Mouse (Mus musculus): ENCODE data around the gene Hopx. TPM values are rescaled to one million over a fixed set of nuclear protein-coding genes. Genes with fewer than 3 reads are reported as not detected.

Hopx gene
- polyA plus RNA-seq, 1 experiment: 26.1 TPM

DNA sequence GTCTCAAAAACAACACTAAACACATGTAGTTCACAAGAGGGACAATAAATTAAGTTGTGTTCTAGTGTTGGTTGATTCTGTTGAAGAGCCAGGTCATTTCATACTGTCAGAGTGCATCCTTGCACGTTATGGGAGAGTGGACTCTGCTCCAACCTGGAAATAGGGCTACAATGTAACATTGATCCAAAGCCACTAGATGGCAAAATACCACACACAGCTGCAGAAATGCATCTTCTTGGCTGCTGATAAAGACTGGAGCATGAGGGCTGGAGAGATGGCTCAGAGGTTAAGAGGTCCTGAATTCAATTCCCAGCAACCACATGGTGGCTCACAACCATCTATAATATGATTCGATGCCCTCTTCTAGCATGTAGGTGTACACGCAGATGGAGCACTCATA lies 43.3 kb downstream of the Hopx start:
- 83% methylated on average over 3 of the region's 3 CpGs for WGBS
- Histone ChIP-seq H3K36me3 (ENCODE audit: control insufficient read depth, insufficient read depth, low read length) (no peaks in the 10 kb centered on the region), H3K27ac (ENCODE audit: control insufficient read depth, insufficient read depth, low read length) (no peak overlapping the region), H3K4me3 (ENCODE audit: control insufficient read depth, insufficient read depth, low read length) (no peak overlapping the region), H3K4me1 (replicated peaks; ENCODE audit: control insufficient read depth, insufficient read depth, low read length) (no peaks in the 10 kb centered on the region), H3K27me3 (ENCODE audit: control insufficient read depth, insufficient read depth, low read length) (no peaks in the 10 kb centered on the region)
- no peak for DNase-seq
- TF ChIP-seq POLR2A (IDR thresholded peaks at IDR 0.05; ENCODE audit: control insufficient read depth, extremely low read depth, insufficient read depth, low read length, poor library complexity) (no peak), CTCF (IDR thresholded peaks at IDR 0.05; ENCODE audit: borderline replicate concordance, control insufficient read depth, extremely low read depth, insufficient read depth, low read length, poor library complexity) (no peak)

DNA sequence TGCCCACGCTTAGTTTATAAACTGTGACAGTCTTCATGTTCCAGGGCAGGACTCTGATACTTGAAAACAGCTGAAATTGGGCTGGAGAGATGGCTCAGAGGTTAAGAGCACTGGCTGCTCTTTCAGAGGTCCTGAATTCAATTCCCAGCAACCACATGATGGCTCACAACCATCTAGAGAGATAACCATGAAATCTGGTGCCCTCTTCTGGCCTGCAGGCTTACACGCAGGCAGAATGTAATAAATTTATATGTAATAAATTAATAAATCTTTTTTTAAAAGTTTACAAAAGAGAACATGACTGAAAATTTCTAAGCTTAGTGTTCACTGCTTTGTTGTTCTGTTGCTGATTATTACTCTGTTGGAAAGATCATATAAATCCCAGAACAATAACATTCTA lies 43.9 kb downstream of the Hopx start:
- no peaks in the 10 kb centered on the region for H3K36me3 ChIP-seq (ENCODE audit: control insufficient read depth, insufficient read depth, low read length)
- H3K4me3 ChIP-seq (ENCODE audit: control insufficient read depth, insufficient read depth, low read length): no peak overlapping the region
- no peak overlapping the region for H3K27ac ChIP-seq (ENCODE audit: control insufficient read depth, insufficient read depth, low read length)
- H3K4me1 ChIP-seq (replicated peaks; ENCODE audit: control insufficient read depth, insufficient read depth, low read length): no peaks in the 10 kb centered on the region
- DNase-seq: no peak
- no peaks in the 10 kb centered on the region for H3K27me3 ChIP-seq (ENCODE audit: control insufficient read depth, insufficient read depth, low read length)
- no peak for TF ChIP-seq CTCF (IDR thresholded peaks at IDR 0.05; ENCODE audit: borderline replicate concordance, control insufficient read depth, extremely low read depth, insufficient read depth, low read length, poor library complexity)
- no peak for TF ChIP-seq POLR2A (IDR thresholded peaks at IDR 0.05; ENCODE audit: control insufficient read depth, extremely low read depth, insufficient read depth, low read length, poor library complexity)
- 92% methylated on average over 2 of the region's 2 CpGs for WGBS

DNA sequence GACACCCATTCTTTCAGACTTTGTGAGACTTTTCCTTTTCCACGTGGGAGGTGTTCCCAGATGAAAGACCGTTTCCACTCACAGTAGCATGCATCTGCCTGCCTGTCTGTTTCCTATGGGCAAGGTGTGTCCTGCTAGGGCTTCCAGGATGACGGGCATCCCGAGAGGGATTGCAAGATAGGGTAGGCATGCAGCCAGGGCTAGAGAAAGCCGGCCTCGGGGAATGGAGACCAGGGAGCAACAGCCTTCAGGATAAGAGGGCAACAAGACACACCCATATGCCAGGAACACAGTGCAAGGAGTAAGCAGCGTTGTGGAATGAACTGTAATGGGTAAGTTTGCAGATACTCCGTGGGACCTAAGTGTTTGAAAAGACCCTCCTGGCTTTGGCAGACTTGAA lies 47.6 kb downstream of the Hopx start:
- no peaks in the 10 kb centered on the region for H3K27me3 ChIP-seq (ENCODE audit: control insufficient read depth, insufficient read depth, low read length)
- no peaks in the 10 kb centered on the region for H3K36me3 ChIP-seq (ENCODE audit: control insufficient read depth, insufficient read depth, low read length)
- WGBS: 91% methylated on average over 8 of the region's 8 CpGs
- H3K4me1 ChIP-seq (replicated peaks; ENCODE audit: control insufficient read depth, insufficient read depth, low read length): no peaks in the 10 kb centered on the region
- no peak overlapping the region for H3K4me3 ChIP-seq (ENCODE audit: control insufficient read depth, insufficient read depth, low read length)
- DNase-seq: no peak
- no peak overlapping the region for H3K27ac ChIP-seq (ENCODE audit: control insufficient read depth, insufficient read depth, low read length)
- no peak for TF ChIP-seq CTCF (IDR thresholded peaks at IDR 0.05; ENCODE audit: borderline replicate concordance, control insufficient read depth, extremely low read depth, insufficient read depth, low read length, poor library complexity)
- no peak for TF ChIP-seq POLR2A (IDR thresholded peaks at IDR 0.05; ENCODE audit: control insufficient read depth, extremely low read depth, insufficient read depth, low read length, poor library complexity)

DNA sequence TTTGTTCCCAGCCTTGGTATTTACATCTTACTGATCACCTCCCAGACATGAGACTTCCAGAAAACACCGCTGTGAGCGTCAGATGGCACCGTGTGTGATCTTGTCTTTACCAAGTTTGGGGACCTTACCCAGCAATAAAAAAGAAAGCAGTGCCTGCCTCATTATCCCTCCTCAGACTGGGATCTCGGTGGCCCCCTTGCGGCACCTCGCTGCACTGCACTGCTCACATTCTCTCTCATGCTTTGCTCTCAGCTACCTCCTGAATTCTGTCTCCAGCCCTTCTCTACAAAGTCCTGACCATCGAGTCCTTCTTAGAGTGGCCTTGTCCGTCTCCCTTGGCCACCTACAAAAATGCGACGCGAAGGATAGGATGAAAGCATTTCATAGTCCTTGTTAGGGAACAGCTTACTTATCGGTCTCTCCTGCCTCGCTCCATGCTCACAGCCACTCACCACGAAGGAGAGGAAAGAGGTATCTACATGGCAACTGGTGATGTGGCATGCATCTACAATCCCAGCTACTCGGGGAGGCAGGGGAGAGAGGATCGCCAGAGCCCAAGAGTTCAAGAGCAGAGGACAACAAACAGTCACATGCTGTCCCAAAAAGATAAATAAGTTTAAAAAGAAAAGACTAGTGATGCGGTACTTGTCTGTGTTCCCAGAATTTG lies 53.4 kb downstream of the Hopx start:
- Histone ChIP-seq H3K4me3 (ENCODE audit: control insufficient read depth, insufficient read depth, low read length) (no peak overlapping the region), H3K4me1 (replicated peaks; ENCODE audit: control insufficient read depth, insufficient read depth, low read length) (no peaks in the 10 kb centered on the region), H3K27ac (ENCODE audit: control insufficient read depth, insufficient read depth, low read length) (no peak overlapping the region), H3K27me3 (ENCODE audit: control insufficient read depth, insufficient read depth, low read length) (no peaks in the 10 kb centered on the region), H3K36me3 (ENCODE audit: control insufficient read depth, insufficient read depth, low read length) (no peaks in the 10 kb centered on the region)
- no peak for TF ChIP-seq POLR2A (IDR thresholded peaks at IDR 0.05; ENCODE audit: control insufficient read depth, extremely low read depth, insufficient read depth, low read length, poor library complexity)
- peak; percentile 87; the same call in 1 of the 2 replicates for TF ChIP-seq CTCF (IDR thresholded peaks at IDR 0.05; ENCODE audit: borderline replicate concordance, control insufficient read depth, extremely low read depth, insufficient read depth, low read length, poor library complexity)
- WGBS: 32% methylated on average over 17 of the region's 17 CpGs
- peak; percentile 78 for DNase-seq

DNA sequence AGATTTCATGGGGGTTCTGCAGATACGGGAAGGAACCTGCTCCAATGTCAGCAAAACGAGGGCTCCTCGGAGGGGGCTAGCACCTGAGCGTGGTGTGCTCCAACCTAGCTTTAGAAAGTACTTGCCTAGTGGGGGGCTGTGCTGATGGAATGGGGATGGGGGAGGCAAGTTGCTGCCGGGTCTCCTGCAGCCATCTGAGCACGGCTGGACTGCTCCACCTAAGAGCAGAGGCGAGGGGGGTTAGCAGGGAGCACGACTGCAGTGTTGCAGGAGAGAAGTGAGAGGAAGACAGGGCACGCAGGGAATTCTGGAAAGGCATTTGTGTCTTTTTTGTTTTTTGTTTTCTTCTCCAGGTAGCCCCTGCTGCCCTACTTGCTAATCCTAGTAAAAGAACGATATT lies 54.6 kb downstream of the Hopx start:
- no peak for TF ChIP-seq POLR2A (IDR thresholded peaks at IDR 0.05; ENCODE audit: control insufficient read depth, extremely low read depth, insufficient read depth, low read length, poor library complexity)
- no peak for TF ChIP-seq CTCF (IDR thresholded peaks at IDR 0.05; ENCODE audit: borderline replicate concordance, control insufficient read depth, extremely low read depth, insufficient read depth, low read length, poor library complexity)
- no peak overlapping the region for H3K27ac ChIP-seq (ENCODE audit: control insufficient read depth, insufficient read depth, low read length)
- H3K4me3 ChIP-seq (ENCODE audit: control insufficient read depth, insufficient read depth, low read length): no peak overlapping the region
- H3K27me3 ChIP-seq (ENCODE audit: control insufficient read depth, insufficient read depth, low read length): no peaks in the 10 kb centered on the region
- DNase-seq: no peak
- no peaks in the 10 kb centered on the region for H3K36me3 ChIP-seq (ENCODE audit: control insufficient read depth, insufficient read depth, low read length)
- 70% methylated on average over 10 of the region's 10 CpGs for WGBS
- no peaks in the 10 kb centered on the region for H3K4me1 ChIP-seq (replicated peaks; ENCODE audit: control insufficient read depth, insufficient read depth, low read length)

DNA sequence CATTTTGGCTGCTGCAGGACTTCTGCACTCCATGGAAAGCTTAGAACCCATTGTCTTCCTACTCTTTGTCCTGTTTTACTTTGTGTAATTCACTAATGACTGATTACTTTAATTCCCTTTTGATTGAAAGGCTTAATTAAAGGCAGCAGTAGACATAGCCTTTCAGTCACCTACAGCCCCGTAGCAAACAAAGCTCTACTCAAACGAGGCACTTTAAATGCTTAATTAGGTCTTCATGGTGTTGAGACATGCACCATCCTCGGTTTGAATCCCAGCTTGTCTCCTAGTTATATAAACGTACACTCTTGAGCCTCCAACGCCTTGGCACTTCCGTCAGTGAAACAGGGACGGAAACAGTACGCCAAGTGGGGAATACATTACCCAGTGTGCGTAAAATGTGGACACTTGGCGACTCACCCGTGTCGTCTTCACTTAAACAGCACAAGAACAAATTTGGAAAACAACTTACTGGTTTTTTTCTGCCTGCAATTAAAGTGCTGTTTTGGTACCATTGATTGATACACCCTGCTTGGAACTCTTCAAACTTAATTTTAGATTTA lies 58.0 kb downstream of the Hopx start:
- TF ChIP-seq CTCF (IDR thresholded peaks at IDR 0.05; ENCODE audit: borderline replicate concordance, control insufficient read depth, extremely low read depth, insufficient read depth, low read length, poor library complexity) (no peak), POLR2A (IDR thresholded peaks at IDR 0.05; ENCODE audit: control insufficient read depth, extremely low read depth, insufficient read depth, low read length, poor library complexity) (no peak)
- Histone ChIP-seq H3K27ac (ENCODE audit: control insufficient read depth, insufficient read depth, low read length) (no peak overlapping the region), H3K4me1 (replicated peaks; ENCODE audit: control insufficient read depth, insufficient read depth, low read length) (no peaks in the 10 kb centered on the region), H3K36me3 (ENCODE audit: control insufficient read depth, insufficient read depth, low read length) (no peaks in the 10 kb centered on the region), H3K27me3 (ENCODE audit: control insufficient read depth, insufficient read depth, low read length) (no peaks in the 10 kb centered on the region), H3K4me3 (ENCODE audit: control insufficient read depth, insufficient read depth, low read length) (no peak overlapping the region)
- DNase-seq: no peak
- WGBS: 90% methylated on average over 12 of the region's 12 CpGs
